ENCODE assay signal across 8 mouse cellular contexts in the genomic region with DNA sequence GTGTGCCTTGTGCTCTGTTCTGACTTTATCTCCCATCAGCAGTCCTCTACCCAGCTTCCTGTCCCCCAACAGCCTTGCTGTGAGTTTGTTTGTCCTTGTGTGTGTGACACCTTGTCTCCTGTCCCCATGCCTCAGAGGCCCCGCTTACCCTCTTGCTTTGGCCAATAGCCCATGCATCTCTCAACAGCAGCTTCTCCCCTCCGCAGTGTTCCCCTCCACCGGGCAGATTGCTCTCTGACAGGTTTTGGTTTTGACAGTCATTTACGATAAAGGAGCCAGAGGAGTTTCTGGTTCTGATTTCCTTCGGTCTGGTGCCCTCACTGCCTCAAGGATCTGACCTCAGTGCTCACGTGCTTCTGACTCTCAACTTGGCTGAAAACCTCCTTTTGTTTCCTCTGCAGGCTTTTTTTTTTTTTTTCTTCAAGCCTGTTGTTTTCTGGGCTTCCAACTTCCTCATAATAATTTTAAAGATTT. TPM values are rescaled to one million over a fixed set of nuclear protein-coding genes. Genes with fewer than 3 reads are reported as not detected.
DNase-seq lines count a peak whose midpoint lies in the region; ATAC-seq and TF ChIP-seq lines count a peak whose summit lies in the region.

No protein-coding gene starts in this region.

- TF ChIP-seq POLR2A in bone marrow macrophage, adult 2 months (IDR thresholded peaks at IDR 0.05; ENCODE audit: borderline replicate concordance, low read depth, low read length): peak; percentile 90; the same call in 1 of the 2 replicates

- DNase-seq in adrenal gland, adult (ENCODE audit: inconsistent age in 2 of 2, low spot score in 1 of 2): peak; percentile 64 to 87
- no peak for DNase-seq in adrenal gland, postnatal 4 days (ENCODE audit: low spot score in 2 of 2)
- peak; percentile 60 to 67 for DNase-seq in lung, adult 18-20 months
- no peak for DNase-seq in urinary bladder, postnatal 10 days (ENCODE audit: low spot score)
- no peak for DNase-seq in neural tube, embryonic 10.5 days (ENCODE audit: extremely low spot score, low spot score)
- DNase-seq in urinary bladder, postnatal 25 days (ENCODE audit: low spot score): no peak

- TF ChIP-seq CTCF in bone marrow macrophage, adult 2 months (IDR thresholded peaks at IDR 0.05; ENCODE audit: low read depth, low read length): no peak

- peak; percentile 83 to 88 for ATAC-seq in hematopoietic stem cell, adult 5-6 weeks (replicated peaks in 1 of 2; ENCODE audit: insufficient read depth in 1 of 2, low FRiP score in 2 of 2, low TSS enrichment in 1 of 2, low read depth in 1 of 2, poor library complexity in 2 of 2, severe bottlenecking in 2 of 2)

- H3K4me3 ChIP-seq in bone marrow macrophage, adult 2 months (ENCODE audit: insufficient read depth, low read length): peak overlapping the region; percentile 83

- peak overlapping the region; percentile 99 for H3K27ac ChIP-seq in bone marrow macrophage, adult 2 months (ENCODE audit: insufficient read depth, low read depth, low read length)

- peaks cover 81% of the 10 kb centered on the region for H3K4me1 ChIP-seq in bone marrow macrophage, adult 2 months (ENCODE audit: control insufficient read depth, insufficient read depth, low read length)

RNA-seq across cellular contexts. Expression of a gene that starts 11.1 kb away (rescaled TPM):
- 100 to 1,000 TPM; 103 to 113 TPM for total RNA-seq in adrenal gland, postnatal 4 days (2021)
- polyA plus RNA-seq in bone marrow macrophage, adult 2 months (2012; ENCODE audit: insufficient read depth, insufficient read length, missing spikeins): 126 and 137 TPM in 2 replicates
- 55.5 and 60.5 TPM in 2 replicates for total RNA-seq in hematopoietic stem cell, adult 5-6 weeks (2017)

RNA-seq across cellular contexts. Expression of a gene that starts 40.2 kb away (rescaled TPM):
- total RNA-seq in adrenal gland, postnatal 4 days (2021): 10 to 100 TPM; 20.6 to 26.5 TPM
- 20.5 and 26.0 TPM in 2 replicates for polyA plus RNA-seq in bone marrow macrophage, adult 2 months (2012; ENCODE audit: insufficient read depth, insufficient read length, missing spikeins)
- 51.0 and 66.1 TPM in 2 replicates for total RNA-seq in hematopoietic stem cell, adult 5-6 weeks (2017)

Comparison
In these comparisons a context has a peak if more than half of its experiments do, and no peak if none do; other contexts are left out.
1. DNase-seq: peak in adrenal gland, adult (2 of 2) and lung, adult 18-20 months (2 of 2); none in adrenal gland, postnatal 4 days (0 of 2), urinary bladder, postnatal 10 days (single experiment), neural tube, embryonic 10.5 days (single experiment) and urinary bladder, postnatal 25 days (single experiment).